Comparison of ENCODE assay signal across 12 mouse cellular contexts in genomic region chr1:122463931-122464330, GRCm38 (mm10).
DNase-seq lines count a peak whose midpoint lies in the region; ATAC-seq lines count a peak whose summit lies in the region.
"Had no signal": no experiment of that assay in that cellular context is flagged by ENCODE, and none has a peak within 500 bp of the region (broad histone marks: within the 10 kb centered on the region; RNA-seq: fewer than 3 reads in every experiment).

No protein-coding gene starts in this region.

- no peak for ATAC-seq in erythroid progenitor cell, adult 5-6 weeks (replicated peaks; ENCODE audit: low FRiP score, poor library complexity, severe bottlenecking)

- intact Hi-C loops in left cerebral cortex, postnatal 4 days (cut with DNase I): no loop called here

- peak; percentile 69 for DNase-seq in left cerebral cortex, postnatal 4 days
- no peak for DNase-seq in left cerebral cortex, adult 8-10 months (ENCODE audit: low spot score in 2 of 2)
- DNase-seq in cerebellum, adult 11-12 months: peak; percentile 74
- peak; percentile 83 to 87 for DNase-seq in cerebellum, postnatal 25 days
- peak; percentile 41 to 46 for DNase-seq in layer of hippocampus, postnatal 10 days (ENCODE audit: low spot score in 2 of 2)
- no peak for DNase-seq in lung, postnatal 25 days (ENCODE audit: low spot score)
- DNase-seq in ovary, postnatal 14 days (ENCODE audit: low spot score): no peak
- DNase-seq: heart, adult 11 months; liver; lung, embryonic 14.5 days; thymus, adult 2 months had no signal

Comparison
In these comparisons a context has a peak if more than half of its experiments do, and no peak if none do; other contexts are left out.
1. DNase-seq: peak in left cerebral cortex, postnatal 4 days (single experiment), cerebellum, adult 11-12 months (single experiment), cerebellum, postnatal 25 days (2 of 2) and layer of hippocampus, postnatal 10 days (2 of 2); none in left cerebral cortex, adult 8-10 months (0 of 2), lung, postnatal 25 days (single experiment) and ovary, postnatal 14 days (single experiment).